Mouse (Mus musculus) cerebral cortex, adult 2 months (tissue): ENCODE data around the gene Lnpk.

Experiments used
- WGBS: fragments of 180-500 bp; shearing (Covaris S2); methylation state at CpG from one replicate; pipeline ENCODE4 v1.1.7; 2018; 5-methylcytosine and 5-hydroxymethylcytosine counted together

Gene Lnpk

GRCm38 (mm10) chr2:74482651-74483050 is 96.6 kb downstream of the Lnpk start:
- 80% methylated on average over 10 of the region's 10 CpGs for WGBS

GRCm38 (mm10) chr2:74482086-74482485 is 97.1 kb downstream of the Lnpk start:
- WGBS: 74% methylated on average over 10 of the region's 10 CpGs
